Mouse (Mus musculus) heart, adult 2 months (tissue): ENCODE measurements around the gene Foxf2. TPM values are rescaled to one million over a fixed set of nuclear protein-coding genes. Genes with fewer than 3 reads are reported as not detected.

Source experiments
- DNase-seq, 2 experiments: peaks; one replicate each; pipeline ENCODE4 v3.0.0; 2021
- H3K27ac ChIP-seq: fragments of 200-600 bp; 2 replicates; pipeline ENCODE4 v1.8.1; 2022
- H3K27me3 ChIP-seq: fragments of 200-500 bp; 2 replicates; pipeline ENCODE4 v1.6.1; 2012; ENCODE audit warnings: mild to moderate bottlenecking, low read length, inconsistent platforms, mixed read lengths; ENCODE audit not compliant: control insufficient read depth, insufficient read depth
- H3K36me3 ChIP-seq: fragments of 200-500 bp; 2 replicates; pipeline ENCODE4 v1.6.1; 2012; ENCODE audit warnings: low read length, inconsistent platforms; ENCODE audit not compliant: control insufficient read depth, insufficient read depth
- H3K4me1 ChIP-seq: fragments of 200-500 bp; 2 replicates; pipeline ENCODE4 v1.6.1; 2011; ENCODE audit warnings: low read length; ENCODE audit not compliant: control insufficient read depth, insufficient read depth
- H3K4me3 ChIP-seq: fragments of 200-600 bp; 2 replicates; pipeline ENCODE4 v1.8.1; 2022
- H3K79me2 ChIP-seq: fragments of 200-500 bp; replicated peaks from 2 replicates; pipeline ENCODE4 v1.6.1; 2012; ENCODE audit warnings: mild to moderate bottlenecking, inconsistent platforms, low read length, moderate library complexity, mixed read lengths; ENCODE audit not compliant: control insufficient read depth, insufficient read depth
- H3K9ac ChIP-seq: fragments of 200-500 bp; 2 replicates; pipeline ENCODE4 v1.6.1; 2012; ENCODE audit warnings: low read depth, mild to moderate bottlenecking, control low read depth, inconsistent platforms, low read length, mixed read lengths
- CTCF ChIP-seq: fragments of 200-600 bp; IDR thresholded peaks from 2 replicates; pipeline ENCODE4 v1.8.1; 2022; ENCODE audit warnings: antibody characterized with exemption, mild to moderate bottlenecking, moderate library complexity
- EP300 ChIP-seq: fragments of 200-500 bp; IDR thresholded peaks from 2 replicates; pipeline ENCODE4 v1.6.1; 2011; ENCODE audit warnings: low read depth, low read length, control low read depth; ENCODE audit not compliant: insufficient read depth
- POLR2A ChIP-seq: fragments of 200-500 bp; IDR thresholded peaks from 2 replicates; pipeline ENCODE4 v1.6.1; 2011; ENCODE audit warnings: mild to moderate bottlenecking, low read depth, low read length, control low read depth; ENCODE audit not compliant: insufficient read depth
- whole genome bisulfite sequencing: fragments of 180-500 bp; shearing (Covaris S2); methylation state at CpG from one replicate; pipeline ENCODE4 v1.1.7; 2018; 5-methylcytosine and 5-hydroxymethylcytosine counted together
- intact Hi-C: fragments of 180-260 bp; cut with DNase I; formaldehyde crosslinking; loops from one replicate; pipeline ENCODE4 v1.15.1; 2025
- polyA plus RNA-seq: library from polyadenylated mRNA; depleted of rRNA; stranded (reverse); fragments of >200 nt; gene quantifications from 2 replicates; pipeline ENCODE4 v1.2.3, GENCODE M21; 2012
- total RNA-seq, 2 experiments: library from RNA; stranded (reverse); gene quantifications; 2 replicates each; pipeline ENCODE4 v1.2.3; 2021

Gene Foxf2
- total and polyA plus RNA-seq, 3 experiments: 0.10 to 0.27 TPM; not detected in 1

- 8% methylated on average over 6 of the region's 6 CpGs for WGBS
- TF ChIP-seq EP300 (no peak), CTCF (no peak), POLR2A (no peak)
- Histone ChIP-seq H3K4me1 (no peaks in the 10 kb centered on the region), H3K27me3 (peaks cover 24% of the 10 kb centered on the region), H3K9ac (no peak overlapping the region), H3K27ac (no peak overlapping the region), H3K36me3 (no peaks in the 10 kb centered on the region), H3K4me3 (no peak overlapping the region), H3K79me2 (no peaks in the 10 kb centered on the region)
- intact Hi-C loops: no loop called here
- no peak for DNase-seq
Measured at GRCm38 (mm10) chr13:31623291-31623690, 2.3 kb upstream of the Foxf2 start.

- H3K79me2 ChIP-seq: no peaks in the 10 kb centered on the region
- H3K9ac ChIP-seq: no peak overlapping the region
- no peak overlapping the region for H3K4me3 ChIP-seq
- H3K27me3 ChIP-seq: peaks cover 28% of the 10 kb centered on the region
- 7% methylated on average over 20 of the region's 20 CpGs for WGBS
- no peak for DNase-seq
- intact Hi-C loops: no loop called here
- H3K4me1 ChIP-seq: no peaks in the 10 kb centered on the region
- TF ChIP-seq EP300: no peak
- TF ChIP-seq CTCF: no peak
- TF ChIP-seq POLR2A: no peak
- H3K36me3 ChIP-seq: no peaks in the 10 kb centered on the region
- no peak overlapping the region for H3K27ac ChIP-seq
Measured at GRCm38 (mm10) chr13:31623906-31624860, 1.4 kb upstream of the Foxf2 start.

- H3K4me3 ChIP-seq: peak overlapping the region; percentile 40; the same call in 1 of the 2 replicates
- no peak for TF ChIP-seq EP300
- no peak for TF ChIP-seq CTCF
- no peak for TF ChIP-seq POLR2A
- no peak overlapping the region for H3K9ac ChIP-seq
- peaks cover 25% of the 10 kb centered on the region for H3K27me3 ChIP-seq
- 1% methylated on average over 13 of the region's 13 CpGs for WGBS
- peak in 1 of 2 experiments; percentile 25 for DNase-seq
- no peaks in the 10 kb centered on the region for H3K79me2 ChIP-seq
- no peaks in the 10 kb centered on the region for H3K4me1 ChIP-seq
- intact Hi-C loops: no loop called here
- H3K27ac ChIP-seq: no peak overlapping the region
- no peaks in the 10 kb centered on the region for H3K36me3 ChIP-seq
Measured at GRCm38 (mm10) chr13:31624966-31625332, 667 bp upstream of the Foxf2 start.

GRCm38 (mm10) chr13:31626183-31626801 is 676 bp downstream of the Foxf2 start:
- WGBS: 1% methylated on average over 60 of the region's 60 CpGs
- no peaks in the 10 kb centered on the region for H3K79me2 ChIP-seq
- H3K4me1 ChIP-seq: no peaks in the 10 kb centered on the region
- 0 out of 2 replicates have a peak overlapping the region, but pooled peaks have one; percentile 15 for H3K9ac ChIP-seq
- DNase-seq: peak in 1 of 2 experiments; percentile 24
- peaks cover 27% of the 10 kb centered on the region for H3K27me3 ChIP-seq
- intact Hi-C loops: no loop called here
- H3K36me3 ChIP-seq: no peaks in the 10 kb centered on the region
- TF ChIP-seq CTCF: no peak
- no peak for TF ChIP-seq EP300
- no peak overlapping the region for H3K27ac ChIP-seq
- peak overlapping the region; percentile 40; the same call in 1 of the 2 replicates for H3K4me3 ChIP-seq

GRCm38 (mm10) chr13:31626991-31627625 is 1.5 kb downstream of the Foxf2 start:
- H3K4me1 ChIP-seq: no peaks in the 10 kb centered on the region
- no peak for DNase-seq
- no peak for TF ChIP-seq EP300
- TF ChIP-seq POLR2A: no peak
- no peak for TF ChIP-seq CTCF
- no peaks in the 10 kb centered on the region for H3K79me2 ChIP-seq
- 12% methylated on average over 24 of the region's 24 CpGs for WGBS
- H3K27me3 ChIP-seq: peaks cover 27% of the 10 kb centered on the region
- H3K36me3 ChIP-seq: no peaks in the 10 kb centered on the region
- no peak overlapping the region for H3K4me3 ChIP-seq
- no peak overlapping the region for H3K27ac ChIP-seq
- H3K9ac ChIP-seq: no peak overlapping the region
- intact Hi-C loops: no loop called here
